ENCODE assay signal across 21 mouse cellular contexts in genomic region chr7:40392699-40393098, GRCm38 (mm10).
A peak's percentile ranks its signal among the peaks of the same experiment; 100 is the strongest.
DNase-seq lines count a peak whose midpoint lies in the region; ATAC-seq and TF ChIP-seq lines count a peak whose summit lies in the region.
"Had no signal": no experiment of that assay in that cellular context is flagged by ENCODE, and none has a peak within 500 bp of the region (broad histone marks: within the 10 kb centered on the region; RNA-seq: fewer than 3 reads in every experiment).

No protein-coding gene starts in this region.

- H3K4me3 ChIP-seq in heart, adult 2 months = no peak overlapping the region
- no peak overlapping the region for H3K4me3 ChIP-seq in neural tube, embryonic 11.5 days (ENCODE audit: low read depth, low read length)
- no peak overlapping the region for H3K4me3 ChIP-seq in neural tube, embryonic 15.5 days (replicated peaks)
- H3K4me3 ChIP-seq in hindbrain, embryonic 13.5 days = no peak overlapping the region
- H3K4me3 ChIP-seq in midbrain, embryonic 16.5 days (ENCODE audit: low read depth, low read length) = no peak overlapping the region
- no peak overlapping the region for H3K4me3 ChIP-seq in liver, embryonic 12.5 days
- H3K4me3 ChIP-seq: limb, embryonic 13.5 days; lung, embryonic 15.5 days; megakaryocyte, embryonic 14.5 days had no signal

- H3K27me3 ChIP-seq in heart, adult 2 months (ENCODE audit: control insufficient read depth, insufficient read depth, low read length) = no peaks in the 10 kb centered on the region
- no peaks in the 10 kb centered on the region for H3K27me3 ChIP-seq in neural tube, embryonic 11.5 days (ENCODE audit: control insufficient read depth, insufficient read depth, low read length)
- H3K27me3 ChIP-seq in neural tube, embryonic 15.5 days (replicated peaks) = no peaks in the 10 kb centered on the region
- H3K27me3 ChIP-seq in hindbrain, embryonic 13.5 days = no peaks in the 10 kb centered on the region
- H3K27me3 ChIP-seq in midbrain, embryonic 16.5 days (ENCODE audit: control insufficient read depth, insufficient read depth, low read depth, low read length) = no peaks in the 10 kb centered on the region
- H3K27me3 ChIP-seq in liver, embryonic 12.5 days (replicated peaks) = no peaks in the 10 kb centered on the region
- H3K27me3 ChIP-seq: lung, embryonic 15.5 days; megakaryocyte, embryonic 14.5 days had no signal

- no peaks in the 10 kb centered on the region for H3K9me3 ChIP-seq in neural tube, embryonic 11.5 days (ENCODE audit: control insufficient read depth, low read length)
- no peaks in the 10 kb centered on the region for H3K9me3 ChIP-seq in neural tube, embryonic 15.5 days (replicated peaks)
- H3K9me3 ChIP-seq in hindbrain, embryonic 13.5 days = no peaks in the 10 kb centered on the region
- no peaks in the 10 kb centered on the region for H3K9me3 ChIP-seq in midbrain, embryonic 16.5 days (replicated peaks; ENCODE audit: control insufficient read depth, low read length, poor library complexity, severe bottlenecking)
- H3K9me3 ChIP-seq in liver, embryonic 12.5 days (replicated peaks) = no peaks in the 10 kb centered on the region
- H3K9me3 ChIP-seq: limb, embryonic 13.5 days; lung, embryonic 15.5 days had no signal

- H3K4me2 ChIP-seq in neural tube, embryonic 11.5 days (ENCODE audit: low read depth) = no peak overlapping the region
- no peak overlapping the region for H3K4me2 ChIP-seq in neural tube, embryonic 15.5 days
- H3K4me2 ChIP-seq in hindbrain, embryonic 13.5 days = no peak overlapping the region
- H3K4me2 ChIP-seq in midbrain, embryonic 16.5 days (ENCODE audit: low read length) = no peak overlapping the region
- no peak overlapping the region for H3K4me2 ChIP-seq in liver, embryonic 12.5 days
- H3K4me2 ChIP-seq: limb, embryonic 13.5 days; lung, embryonic 15.5 days had no signal

- intact Hi-C loops in heart, adult 2 months (cut with DNase I) = no loop called here

- H3K27ac ChIP-seq in heart, adult 2 months = no peak overlapping the region
- 0 out of 2 replicates have a peak overlapping the region, but pooled peaks have one; percentile 8 for H3K27ac ChIP-seq in neural tube, embryonic 11.5 days (ENCODE audit: low read depth, low read length)
- no peak overlapping the region for H3K27ac ChIP-seq in neural tube, embryonic 15.5 days (replicated peaks)
- peak overlapping the region; percentile 60 for H3K27ac ChIP-seq in hindbrain, embryonic 13.5 days
- H3K27ac ChIP-seq in midbrain, embryonic 16.5 days (ENCODE audit: low read length) = peak overlapping the region; percentile 40; the same call in 1 of the 2 replicates
- H3K27ac ChIP-seq in liver, embryonic 12.5 days = no peak overlapping the region
- H3K27ac ChIP-seq: limb, embryonic 13.5 days; liver, embryonic 14.5 days; lung, embryonic 15.5 days; stomach, postnatal 0 days had no signal

- TF ChIP-seq POLR2A in heart, adult 2 months (IDR thresholded peaks at IDR 0.05; ENCODE audit: insufficient read depth, low read depth, low read length) = no peak

- H3K4me1 ChIP-seq in heart, adult 2 months (ENCODE audit: control insufficient read depth, insufficient read depth, low read length) = no peaks in the 10 kb centered on the region
- peaks cover 3% of the 10 kb centered on the region; the same call in 1 of the 2 replicates for H3K4me1 ChIP-seq in neural tube, embryonic 11.5 days (ENCODE audit: control insufficient read depth, insufficient read depth, low read length)
- H3K4me1 ChIP-seq in neural tube, embryonic 15.5 days = peaks cover 12% of the 10 kb centered on the region
- H3K4me1 ChIP-seq in hindbrain, embryonic 13.5 days (replicated peaks) = peaks cover 32% of the 10 kb centered on the region
- peaks cover 15% of the 10 kb centered on the region; the same call in 1 of the 2 replicates for H3K4me1 ChIP-seq in midbrain, embryonic 16.5 days (ENCODE audit: control insufficient read depth, insufficient read depth, low read length)
- no peaks in the 10 kb centered on the region for H3K4me1 ChIP-seq in liver, embryonic 12.5 days
- H3K4me1 ChIP-seq: limb, embryonic 13.5 days; lung, embryonic 15.5 days; megakaryocyte, embryonic 14.5 days had no signal

- TF ChIP-seq CTCF in heart, adult 2 months (IDR thresholded peaks at IDR 0.05) = no peak

- no peaks in the 10 kb centered on the region for H3K36me3 ChIP-seq in heart, adult 2 months (ENCODE audit: control insufficient read depth, insufficient read depth, low read length)
- H3K36me3 ChIP-seq in neural tube, embryonic 11.5 days (ENCODE audit: control insufficient read depth, insufficient read depth, low read length) = no peaks in the 10 kb centered on the region
- no peaks in the 10 kb centered on the region for H3K36me3 ChIP-seq in neural tube, embryonic 15.5 days
- H3K36me3 ChIP-seq in hindbrain, embryonic 13.5 days = no peaks in the 10 kb centered on the region
- H3K36me3 ChIP-seq in midbrain, embryonic 16.5 days (ENCODE audit: control insufficient read depth, insufficient read depth, low read length) = no peaks in the 10 kb centered on the region
- H3K36me3 ChIP-seq in liver, embryonic 12.5 days = no peaks in the 10 kb centered on the region
- H3K36me3 ChIP-seq: limb, embryonic 13.5 days; lung, embryonic 15.5 days had no signal

- 52% methylated on average over 1 of the region's 1 CpGs for WGBS in heart, adult 2 months
- 63% methylated on average over 1 of the region's 1 CpGs for WGBS in neural tube, embryonic 11.5 days
- 80% methylated on average over 1 of the region's 1 CpGs for WGBS in neural tube, embryonic 15.5 days
- WGBS in hindbrain, embryonic 13.5 days = 68% methylated on average over 1 of the region's 1 CpGs
- WGBS in midbrain, embryonic 16.5 days = 73% methylated on average over 1 of the region's 1 CpGs
- WGBS in liver, embryonic 12.5 days (ENCODE audit: insufficient replicate concordance) = 55% methylated on average over 1 of the region's 1 CpGs

- DNase-seq in heart, adult 11 months = peak; percentile 61
- no peak for DNase-seq in heart, adult 2 months
- no peak for DNase-seq in neural tube, embryonic 11.5 days (ENCODE audit: low spot score)
- no peak for DNase-seq in layer of hippocampus, adult 8-10 months (ENCODE audit: low spot score in 2 of 2)
- DNase-seq: adrenal gland, postnatal 10 days; cerebellum, adult 18-20 months; cerebellum, postnatal 14 days; gastrocnemius, postnatal 25 days; kidney, adult 18-20 months; kidney, postnatal 4 days; lung, postnatal 36 days; thymus, adult 2 months had no signal

- no peak for TF ChIP-seq EP300 in heart, adult 2 months (IDR thresholded peaks at IDR 0.05; ENCODE audit: insufficient read depth, low read depth, low read length)

- ATAC-seq in neural tube, embryonic 11.5 days (ENCODE audit: insufficient read depth, low FRiP score, low TSS enrichment) = no peak
- ATAC-seq in neural tube, embryonic 15.5 days (ENCODE audit: low FRiP score) = no peak
- ATAC-seq in hindbrain, embryonic 13.5 days (ENCODE audit: low FRiP score) = no peak
- 0 out of 2 replicates have a peak, but pooled peaks have one; percentile 21 for ATAC-seq in midbrain, embryonic 16.5 days
- ATAC-seq in liver, embryonic 12.5 days = no peak

- H3K79me2 ChIP-seq in heart, adult 2 months (replicated peaks; ENCODE audit: control insufficient read depth, insufficient read depth, low read length) = no peaks in the 10 kb centered on the region

- H3K9ac ChIP-seq in heart, adult 2 months (ENCODE audit: low read depth, low read length) = no peak overlapping the region
- H3K9ac ChIP-seq in neural tube, embryonic 11.5 days (ENCODE audit: low read length) = no peak overlapping the region
- no peak overlapping the region for H3K9ac ChIP-seq in neural tube, embryonic 15.5 days (replicated peaks)
- H3K9ac ChIP-seq in hindbrain, embryonic 13.5 days = no peak overlapping the region
- no peak overlapping the region for H3K9ac ChIP-seq in midbrain, embryonic 16.5 days (ENCODE audit: low read depth, low read length)
- no peak overlapping the region for H3K9ac ChIP-seq in liver, embryonic 12.5 days
- H3K9ac ChIP-seq: limb, embryonic 13.5 days; liver, embryonic 14.5 days; lung, embryonic 15.5 days had no signal

Comparison
In these comparisons a context has a peak if more than half of its experiments do, and no peak if none do; other contexts are left out.
1. H3K27ac ChIP-seq: peak in neural tube, embryonic 11.5 days (single experiment), hindbrain, embryonic 13.5 days (single experiment) and midbrain, embryonic 16.5 days (single experiment); none in heart, adult 2 months (single experiment), neural tube, embryonic 15.5 days (single experiment) and liver, embryonic 12.5 days (single experiment).